Mouse (Mus musculus): ENCODE results near the gene Ndrg4. TPM values are rescaled to one million over a fixed set of nuclear protein-coding genes. Genes with fewer than 3 reads are reported as not detected.

Gene Ndrg4
- polyA plus RNA-seq, 1 experiment from 2014 or later, result 22.6 TPM

- ATAC-seq (ENCODE audit: insufficient number of reproducible peaks, low FRiP score, low TSS enrichment, low read depth), result no peak
- Histone ChIP-seq H3K27ac (no peak overlapping the region), H3K27me3 (no peaks in the 10 kb centered on the region), H3K36me3 (peaks cover 70% of the 10 kb centered on the region), H3K4me1 (no peaks in the 10 kb centered on the region), H3K9me3 (no peaks in the 10 kb centered on the region), H3K4me2 (no peak overlapping the region), H3K4me3 (no peak overlapping the region), H3K9ac (no peak overlapping the region)
- 100% methylated on average over 1 of the region's 1 CpGs for WGBS
Observed at GRCm38 (mm10) chr8:95751924-95752323, 75.1 kb downstream of the Ndrg4 start.

GRCm38 (mm10) chr8:95760323-95760722 is 83.5 kb downstream of the Ndrg4 start:
- no peaks in the 10 kb centered on the region for H3K9me3 ChIP-seq
- no peak overlapping the region for H3K9ac ChIP-seq
- H3K4me2 ChIP-seq, result no peak overlapping the region
- 92% methylated on average over 6 of the region's 6 CpGs for WGBS
- no peaks in the 10 kb centered on the region for H3K27me3 ChIP-seq
- H3K36me3 ChIP-seq, result peaks cover 68% of the 10 kb centered on the region
- ATAC-seq (ENCODE audit: insufficient number of reproducible peaks, low FRiP score, low TSS enrichment, low read depth), result no peak
- H3K4me3 ChIP-seq, result no peak overlapping the region
- no peak overlapping the region for H3K27ac ChIP-seq
- H3K4me1 ChIP-seq, result no peaks in the 10 kb centered on the region

DNA sequence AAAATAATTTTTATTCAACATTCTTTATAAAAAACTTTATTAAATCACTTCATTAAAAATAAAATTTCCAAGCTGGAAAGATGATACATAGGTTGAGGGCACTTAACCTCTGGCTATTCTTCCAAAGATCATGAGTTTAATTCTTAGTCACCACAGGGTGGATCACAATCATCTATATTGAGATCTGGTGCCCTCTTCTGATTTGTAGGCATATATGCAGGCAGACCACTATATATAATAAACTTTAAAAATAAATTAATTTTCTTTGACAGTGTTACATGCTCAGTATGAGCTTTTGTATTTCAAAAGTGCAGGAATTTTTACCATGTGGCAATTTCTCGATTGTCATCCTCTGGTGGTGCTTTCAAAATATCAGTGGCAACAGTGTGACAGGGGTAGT is 87.4 kb downstream of the Ndrg4 start:
- no peaks in the 10 kb centered on the region for H3K9me3 ChIP-seq
- H3K9ac ChIP-seq, result no peak overlapping the region
- no peak overlapping the region for H3K4me2 ChIP-seq
- 90% methylated on average over 1 of the region's 1 CpGs for WGBS
- no peaks in the 10 kb centered on the region for H3K27me3 ChIP-seq
- no peaks in the 10 kb centered on the region for H3K4me1 ChIP-seq
- ATAC-seq (ENCODE audit: insufficient number of reproducible peaks, low FRiP score, low TSS enrichment, low read depth), result no peak
- no peak overlapping the region for H3K4me3 ChIP-seq
- peaks cover 74% of the 10 kb centered on the region for H3K36me3 ChIP-seq
- no peak overlapping the region for H3K27ac ChIP-seq

Small RNAs within 50 kb of the gene (microRNA-seq; reads per million reads assigned to microRNA genes)
- 1.6 reads per million for gene Mir7073

Other genes with a start within 250 kb of the Ndrg4 start
- gene Cfap20, start 242.1 kb upstream of the Ndrg4 start, polyA plus RNA-seq (2015; fragmentation: Nextera tagmentation; extraction: Ambion mirVana), result 122 and 128 TPM in 2 replicates
- 11.1 and 11.8 TPM in 2 replicates for gene Csnk2a2, start 186.9 kb upstream of the Ndrg4 start, polyA plus RNA-seq (2015; fragmentation: Nextera tagmentation; extraction: Ambion mirVana)
- 0.52 and 0.89 TPM in 2 replicates for gene Ccdc113, start 142.9 kb upstream of the Ndrg4 start, polyA plus RNA-seq (2015; fragmentation: Nextera tagmentation; extraction: Ambion mirVana)
- not detected in 2 replicates for gene Prss54, start 100.6 kb upstream of the Ndrg4 start, polyA plus RNA-seq (2015; fragmentation: Nextera tagmentation; extraction: Ambion mirVana)
- gene Gins3, start 43.5 kb upstream of the Ndrg4 start, polyA plus RNA-seq (2015; fragmentation: Nextera tagmentation; extraction: Ambion mirVana), result 17.7 and 18.5 TPM in 2 replicates
- gene Setd6, start 38.9 kb downstream of the Ndrg4 start, polyA plus RNA-seq (2015; fragmentation: Nextera tagmentation; extraction: Ambion mirVana), result 15.1 and 15.7 TPM in 2 replicates
- 46.7 and 52.9 TPM in 2 replicates for gene Cnot1, start 130.5 kb downstream of the Ndrg4 start, polyA plus RNA-seq (2015; fragmentation: Nextera tagmentation; extraction: Ambion mirVana)
- gene Sap18b, start 148.4 kb downstream of the Ndrg4 start, polyA plus RNA-seq (2015; fragmentation: Nextera tagmentation; extraction: Ambion mirVana), result 324 and 332 TPM in 2 replicates
- 16.2 and 16.3 TPM in 2 replicates for gene Slc38a7, start 176.6 kb downstream of the Ndrg4 start, polyA plus RNA-seq (2015; fragmentation: Nextera tagmentation; extraction: Ambion mirVana)
- 129 and 131 TPM in 2 replicates for gene Got2, start 211.6 kb downstream of the Ndrg4 start, polyA plus RNA-seq (2015; fragmentation: Nextera tagmentation; extraction: Ambion mirVana)

Measured in limb, embryonic 15.5 days (tissue).